Mouse (Mus musculus) gastrocnemius, adult 18-20 months (tissue): Measurements from ENCODE around the gene Krt33b. TPM values are rescaled to one million over a fixed set of nuclear protein-coding genes. Genes with fewer than 3 reads are reported as not detected.
A peak's percentile ranks its signal among the peaks of the same experiment; 100 is the strongest.

Experiments used
- DNase-seq: peaks from one replicate; pipeline ENCODE4 v3.0.0; 2021; ENCODE audit warnings: low spot score
- total RNA-seq, 2 experiments: library from RNA; stranded (reverse); gene quantifications; 2 replicates each; pipeline ENCODE4 v1.2.3; 2021

Krt33b gene
- total RNA-seq, 2 experiments from 2014 or later, result not detected

GRCm38 (mm10) chr11:99993620-99994383 is 35.9 kb downstream of the Krt33b start, which contains the start of gene Krtap17-1:
Gene Krtap17-1 (minus strand): TSS chr11:99993994.
- DNase-seq, result no peak

DNA sequence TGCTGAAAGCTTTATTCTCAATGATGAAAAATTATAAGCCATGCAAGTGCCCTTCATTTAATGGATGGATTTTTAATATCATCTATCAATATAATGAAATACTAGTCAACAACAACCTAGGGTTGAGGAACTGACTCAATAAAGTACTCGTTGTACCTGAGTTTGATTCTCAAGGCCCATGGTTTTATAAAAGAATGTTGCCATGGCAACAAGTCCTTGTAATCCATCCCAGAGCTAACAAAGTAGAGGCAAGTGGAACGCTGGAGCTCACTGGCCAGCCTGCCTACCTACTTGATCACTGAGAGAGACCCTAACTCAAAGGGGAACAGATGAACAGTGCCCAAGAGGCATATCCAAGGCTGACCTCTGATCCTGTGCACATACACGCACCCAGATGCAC is 39.1 kb downstream of the Krt33b start:
- DNase-seq, result no peak

- DNase-seq, result no peak
These were observed 39.7 kb downstream of the Krt33b start for GRCm38 (mm10) chr11:99989881-99990405.

GRCm38 (mm10) chr11:99988530-99988929 is 41.1 kb downstream of the Krt33b start:
- DNase-seq, result no peak

DNA sequence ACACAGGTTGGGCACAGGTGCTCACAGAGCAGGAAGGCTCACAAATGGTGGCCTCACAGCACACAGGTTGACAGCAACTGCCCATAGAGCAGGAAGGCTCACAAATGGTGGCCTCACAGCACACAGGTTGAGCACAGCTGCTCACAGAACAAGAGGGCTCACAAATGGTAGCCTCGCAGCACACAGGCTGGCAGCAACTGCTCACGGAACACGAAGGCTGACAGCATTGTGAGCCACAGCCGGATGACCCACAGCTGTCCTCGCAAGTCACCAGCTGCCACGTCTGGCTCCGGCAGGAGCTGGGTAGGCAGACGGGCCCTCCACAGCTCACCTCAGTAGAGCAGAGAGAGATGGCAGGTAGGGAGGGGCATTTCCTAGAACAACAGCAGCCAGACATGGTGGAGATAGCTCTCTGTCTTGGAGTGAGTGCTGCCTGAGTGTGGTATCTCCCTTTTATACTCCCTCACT is 43.5 kb downstream of the Krt33b start, which contains the start of gene Krtap16-1:
TSS of gene Krtap16-1 (minus strand) at position 418 of the 468 bp plus-strand sequence.
- no peak for DNase-seq

DNA sequence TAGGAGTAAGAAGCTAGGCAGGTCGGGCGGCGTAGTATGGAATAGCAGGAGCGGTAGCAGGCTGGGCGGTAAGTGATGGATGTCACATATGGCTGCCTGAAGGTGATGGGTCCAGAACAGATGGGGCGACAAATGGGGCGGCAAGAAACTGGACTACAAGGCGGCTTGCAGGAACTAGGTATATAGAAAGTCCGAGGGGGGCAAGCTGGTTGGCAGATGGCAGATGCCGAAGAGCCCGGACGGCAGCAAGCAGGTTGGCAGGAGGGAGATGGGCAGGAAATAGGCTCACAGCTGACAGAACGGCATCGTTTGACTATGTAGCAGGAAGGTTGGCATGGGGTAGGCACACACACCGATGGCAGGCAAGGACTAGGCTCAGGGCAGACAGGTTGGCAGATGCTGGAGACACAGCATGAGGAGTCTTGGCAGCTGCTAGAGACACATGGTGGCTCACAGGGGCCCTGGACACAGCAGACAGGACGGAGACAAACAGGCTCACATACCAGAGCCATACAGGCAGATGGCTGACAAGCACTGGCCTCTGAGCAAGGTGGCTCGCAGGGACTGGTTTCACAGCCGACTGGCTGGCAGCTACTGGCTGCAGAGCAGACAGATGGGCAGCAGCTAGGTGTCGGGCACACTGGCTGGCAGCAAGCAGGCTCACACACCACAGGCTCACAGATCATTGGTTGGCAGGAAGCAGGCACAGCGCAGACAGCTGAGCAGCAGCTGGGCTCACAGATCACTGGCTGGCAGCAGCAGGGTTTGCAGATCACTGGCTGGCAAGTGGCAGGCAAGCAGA is 44.2 kb downstream of the Krt33b start:
- peak; percentile 7 for DNase-seq

GRCm38 (mm10) chr11:99983442-99983841 is 46.2 kb downstream of the Krt33b start:
- no peak for DNase-seq

DNA sequence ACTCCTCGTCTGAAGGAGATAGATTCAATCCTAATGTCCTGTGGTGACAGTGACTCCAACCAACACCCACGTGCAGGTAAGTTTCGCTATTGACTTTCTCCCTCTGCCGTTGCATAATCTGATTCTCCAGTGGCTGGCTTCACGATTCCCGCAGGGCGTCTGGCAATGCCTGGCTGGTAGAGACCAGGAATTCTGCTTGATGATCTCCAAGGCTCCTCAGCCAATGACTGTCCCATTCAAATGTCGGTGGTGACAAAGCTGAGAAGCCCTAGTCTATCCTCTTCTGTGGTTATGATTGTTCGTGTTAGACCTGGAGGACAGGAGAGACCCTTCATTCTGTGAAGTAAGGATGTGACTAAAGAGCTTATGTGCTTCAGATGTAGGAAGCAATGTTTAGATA is 46.9 kb downstream of the Krt33b start:
- DNase-seq, result no peak

GRCm38 (mm10) chr11:99978953-99979352 is 50.7 kb downstream of the Krt33b start, which contains the start of gene Krtap29-1:
Gene Krtap29-1 (minus strand): TSS chr11:99979053.
- DNase-seq, result no peak

Other genes with a start within 250 kb of the Krt33b start
- gene Krtap4-8, start 249.2 kb downstream of the Krt33b start, total RNA-seq, result not detected
- not detected for gene Krtap4-9, start 244.7 kb downstream of the Krt33b start, total RNA-seq
- not detected for gene Gm11596, start 236.4 kb downstream of the Krt33b start, total RNA-seq
- gene Gm11569, start 230.9 kb downstream of the Krt33b start, total RNA-seq, result not detected
- gene Gm11554, start 225.4 kb downstream of the Krt33b start, total RNA-seq, result not detected
- not detected for gene Krtap4-13, start 220.0 kb downstream of the Krt33b start, total RNA-seq
- not detected for gene Gm11564, start 214.2 kb downstream of the Krt33b start, total RNA-seq
- not detected for gene 2300003K06Rik, start 191.8 kb downstream of the Krt33b start, total RNA-seq
- not detected for gene Krtap4-16, start 178.3 kb downstream of the Krt33b start, total RNA-seq
- gene Gm11568, start 172.0 kb downstream of the Krt33b start, total RNA-seq, result not detected
- gene Gm11559, start 165.4 kb downstream of the Krt33b start, total RNA-seq, result not detected
- gene Krtap9-1, start 156.5 kb downstream of the Krt33b start, total RNA-seq, result not detected
- not detected for gene Gm11567, start 150.7 kb downstream of the Krt33b start, total RNA-seq
- not detected for gene Krtap31-1, start 121.9 kb downstream of the Krt33b start, total RNA-seq
- not detected for gene Gm11565, start 115.1 kb downstream of the Krt33b start, total RNA-seq
- not detected for gene Krtap31-2, start 93.6 kb downstream of the Krt33b start, total RNA-seq
- gene Krtap9-5, start 81.4 kb downstream of the Krt33b start, total RNA-seq, result not detected
- not detected for gene Krtap29-1, start 50.8 kb downstream of the Krt33b start, total RNA-seq
- gene Krtap16-1, start 43.3 kb downstream of the Krt33b start, total RNA-seq, result not detected
- gene Krtap17-1, start 35.9 kb downstream of the Krt33b start, total RNA-seq, result not detected
- under 1 TPM in 1 of 2 experiments, not detected in 1; 0.21 TPM for gene Krt33a, start 13.7 kb downstream of the Krt33b start, total RNA-seq
- under 1 TPM in 1 of 2 experiments, not detected in 1; 0.25 TPM for gene Krt34, start 11.7 kb upstream of the Krt33b start, total RNA-seq
- not detected for gene Krt31, start 20.7 kb upstream of the Krt33b start, total RNA-seq
- not detected for gene Krt32, start 58.4 kb upstream of the Krt33b start, total RNA-seq
- not detected for gene Krt35, start 66.4 kb upstream of the Krt33b start, total RNA-seq
- gene Krt36, start 75.8 kb upstream of the Krt33b start, total RNA-seq, result not detected
- gene Krt13, start 91.7 kb upstream of the Krt33b start, total RNA-seq, result not detected
- gene Krt15, start 106.1 kb upstream of the Krt33b start, total RNA-seq, result not detected
- under 1 TPM; 0.37 to 0.57 TPM for gene Krt19, start 118.8 kb upstream of the Krt33b start, total RNA-seq
- gene Krt9, start 163.4 kb upstream of the Krt33b start, total RNA-seq, result not detected
- not detected for gene Krt14, start 177.7 kb upstream of the Krt33b start, total RNA-seq
- not detected for gene Krt16, start 219.0 kb upstream of the Krt33b start, total RNA-seq
- gene Krt17, start 231.2 kb upstream of the Krt33b start, total RNA-seq, result under 1 TPM in 1 of 2 experiments, not detected in 1; 0.14 TPM
- gene Krt42, start 240.0 kb upstream of the Krt33b start, total RNA-seq, result not detected